Mouse (Mus musculus) megakaryocyte, embryonic 14.5 days (primary cell): ENCODE results near the gene Cyba. TPM values are rescaled to one million over a fixed set of nuclear protein-coding genes. Genes with fewer than 3 reads are reported as not detected.

Experiments used
- H3K27me3 ChIP-seq: replicated peaks from 2 replicates; pipeline ENCODE3; 2012; ENCODE audit warnings: inconsistent platforms
- H3K36me3 ChIP-seq: replicated peaks from 2 replicates; pipeline ENCODE3; 2012; ENCODE audit warnings: low read length, inconsistent platforms, mixed read lengths
- H3K4me1 ChIP-seq: 2 replicates; pipeline ENCODE4 v1.6.1; 2012; ENCODE audit warnings: inconsistent platforms
- H3K4me3 ChIP-seq: replicated peaks from 2 replicates; pipeline ENCODE3; 2012; ENCODE audit warnings: moderate library complexity, mild to moderate bottlenecking, inconsistent platforms
- H3K9me3 ChIP-seq: 2 replicates; pipeline ENCODE4 v1.6.1; 2012; ENCODE audit warnings: inconsistent platforms
- FLI1 ChIP-seq: IDR thresholded peaks from 2 replicates; pipeline ENCODE4 v1.6.1; 2012; ENCODE audit warnings: low read length, inconsistent platforms, mixed read lengths
- GATA1 ChIP-seq: IDR thresholded peaks from 3 replicates; pipeline ENCODE4 v1.6.1; 2012; ENCODE audit warnings: mixed read lengths, low read length, inconsistent platforms, borderline replicate concordance
- polyA plus RNA-seq: library from polyadenylated mRNA; stranded (reverse); fragments of >175 nt; gene quantifications from 2 replicates; pipeline ENCODE4 v1.2.3, GENCODE M21; 2012; ENCODE audit warnings: low replicate concordance; ENCODE audit not compliant: insufficient read depth

The Cyba gene
- polyA plus RNA-seq, 1 experiment = 3,699 TPM

DNA sequence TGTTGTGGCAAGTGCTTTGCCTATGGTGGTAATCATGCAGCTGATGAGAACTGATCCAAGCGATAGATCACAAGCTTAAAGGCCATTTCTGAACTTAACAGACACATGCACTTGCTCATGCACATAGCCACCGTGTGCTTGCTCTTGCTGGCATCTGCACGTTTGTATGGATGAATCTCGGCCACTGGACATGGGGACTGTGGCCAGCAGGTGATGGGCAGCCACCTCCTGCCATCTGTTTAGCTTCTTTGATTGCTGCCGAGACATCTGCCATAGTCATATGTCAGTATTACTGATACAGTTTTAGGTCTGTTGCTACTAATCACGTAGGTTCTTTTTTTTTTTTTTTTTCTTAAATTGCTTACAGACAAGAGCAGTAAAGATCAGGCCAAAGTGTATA, 37.4 kb downstream of the Cyba start:
- Histone ChIP-seq H3K27me3 (no peaks in the 10 kb centered on the region), H3K4me1 (peaks cover 29% of the 10 kb centered on the region), H3K36me3 (peaks cover 99% of the 10 kb centered on the region), H3K4me3 (no peak overlapping the region), H3K9me3 (no peaks in the 10 kb centered on the region)
- no peak for TF ChIP-seq FLI1
- TF ChIP-seq GATA1 = no peak

DNA sequence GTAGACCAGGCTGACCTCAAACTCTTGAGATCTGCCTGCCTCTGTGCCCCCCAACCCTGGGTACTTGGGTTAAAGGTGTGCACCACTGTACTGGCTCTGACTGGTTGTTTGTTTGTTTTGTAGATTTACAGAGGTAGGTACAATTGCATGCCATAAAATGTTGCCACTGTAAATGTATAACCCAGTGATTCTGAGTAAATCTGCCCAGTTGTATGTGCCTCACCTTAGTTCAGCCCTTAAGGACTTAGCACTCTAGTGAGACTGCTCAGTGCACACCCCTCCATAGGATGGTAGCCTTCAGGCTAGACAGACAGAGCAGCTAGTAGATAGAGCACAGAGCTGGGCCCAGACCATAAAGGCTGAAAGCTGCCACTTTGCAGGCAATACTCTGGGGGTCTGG, 39.0 kb downstream of the Cyba start:
- Histone ChIP-seq H3K4me1 (peaks cover 29% of the 10 kb centered on the region), H3K4me3 (no peak overlapping the region), H3K36me3 (peaks cover 97% of the 10 kb centered on the region), H3K27me3 (no peaks in the 10 kb centered on the region), H3K9me3 (peaks cover 5% of the 10 kb centered on the region)
- TF ChIP-seq FLI1 = no peak
- no peak for TF ChIP-seq GATA1

DNA sequence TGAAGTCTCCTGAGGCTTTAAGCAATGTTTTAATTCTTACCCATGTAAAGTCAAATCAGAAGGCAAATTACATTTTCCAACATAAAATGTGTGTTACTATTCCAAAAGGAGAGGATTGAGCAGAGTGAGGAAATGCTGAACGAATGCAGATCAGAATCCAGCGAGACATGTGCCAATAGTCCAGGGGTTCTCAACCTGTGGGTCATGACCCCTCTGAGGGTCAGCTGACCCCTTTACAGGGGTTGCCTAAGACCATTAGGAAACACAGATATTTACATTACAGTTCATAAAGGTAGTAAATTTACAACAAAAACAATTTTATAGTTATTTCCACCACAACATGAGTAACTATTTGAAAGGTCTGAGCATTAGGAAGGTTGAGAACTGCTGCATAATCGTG, 42.0 kb downstream of the Cyba start:
- no peak for TF ChIP-seq FLI1
- no peak for TF ChIP-seq GATA1
- Histone ChIP-seq H3K27me3 (no peaks in the 10 kb centered on the region), H3K4me3 (no peak overlapping the region), H3K4me1 (peaks cover 52% of the 10 kb centered on the region), H3K9me3 (peaks cover 11% of the 10 kb centered on the region), H3K36me3 (peaks cover 97% of the 10 kb centered on the region)

DNA sequence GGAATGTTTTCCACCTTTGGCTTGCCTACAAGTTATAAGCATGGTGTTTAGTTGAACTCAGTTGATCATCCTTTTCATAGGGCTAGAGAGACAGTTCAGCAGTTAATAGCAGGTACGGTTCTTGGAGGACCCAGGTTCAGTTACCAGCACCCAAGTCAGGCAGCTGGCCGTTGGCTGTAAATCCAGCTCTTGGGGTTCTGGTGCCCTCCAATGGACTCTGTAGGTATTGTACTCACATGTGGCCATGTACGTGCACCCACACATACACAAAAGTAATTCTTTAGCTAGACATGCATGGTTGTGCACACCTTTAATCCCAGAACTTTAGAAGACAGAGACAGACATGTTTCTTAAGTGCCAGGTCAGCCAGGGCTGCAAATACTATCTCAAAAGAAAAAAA, 43.4 kb downstream of the Cyba start:
- H3K27me3 ChIP-seq = no peaks in the 10 kb centered on the region
- peaks cover 11% of the 10 kb centered on the region for H3K9me3 ChIP-seq
- peaks cover 56% of the 10 kb centered on the region for H3K4me1 ChIP-seq
- H3K36me3 ChIP-seq = peaks cover 97% of the 10 kb centered on the region
- H3K4me3 ChIP-seq = no peak overlapping the region
- no peak for TF ChIP-seq FLI1
- no peak for TF ChIP-seq GATA1

DNA sequence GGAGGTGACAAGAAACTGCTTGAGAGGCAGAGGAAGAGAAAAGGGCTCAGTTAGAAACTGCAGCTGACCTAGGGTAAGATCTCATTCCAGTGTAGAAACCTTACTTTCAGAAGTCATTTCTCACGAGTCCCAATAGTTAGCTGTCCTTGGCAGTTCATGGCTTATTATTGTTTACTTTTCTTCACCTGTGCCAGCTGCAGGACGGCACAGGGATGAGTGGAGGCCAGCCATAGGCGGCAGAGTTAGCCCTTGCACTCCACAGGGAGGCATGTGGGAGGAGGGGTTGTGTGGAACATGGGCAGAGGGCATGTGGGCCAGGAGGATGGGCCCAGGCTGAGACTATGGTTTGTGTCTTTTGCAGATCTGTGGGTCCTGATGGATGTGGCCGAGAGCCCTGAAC, 49.7 kb downstream of the Cyba start:
- H3K27me3 ChIP-seq = no peaks in the 10 kb centered on the region
- no peak for TF ChIP-seq GATA1
- no peak for TF ChIP-seq FLI1
- peaks cover 96% of the 10 kb centered on the region for H3K36me3 ChIP-seq
- no peaks in the 10 kb centered on the region for H3K9me3 ChIP-seq
- no peak overlapping the region for H3K4me3 ChIP-seq
- peaks cover 70% of the 10 kb centered on the region for H3K4me1 ChIP-seq

DNA sequence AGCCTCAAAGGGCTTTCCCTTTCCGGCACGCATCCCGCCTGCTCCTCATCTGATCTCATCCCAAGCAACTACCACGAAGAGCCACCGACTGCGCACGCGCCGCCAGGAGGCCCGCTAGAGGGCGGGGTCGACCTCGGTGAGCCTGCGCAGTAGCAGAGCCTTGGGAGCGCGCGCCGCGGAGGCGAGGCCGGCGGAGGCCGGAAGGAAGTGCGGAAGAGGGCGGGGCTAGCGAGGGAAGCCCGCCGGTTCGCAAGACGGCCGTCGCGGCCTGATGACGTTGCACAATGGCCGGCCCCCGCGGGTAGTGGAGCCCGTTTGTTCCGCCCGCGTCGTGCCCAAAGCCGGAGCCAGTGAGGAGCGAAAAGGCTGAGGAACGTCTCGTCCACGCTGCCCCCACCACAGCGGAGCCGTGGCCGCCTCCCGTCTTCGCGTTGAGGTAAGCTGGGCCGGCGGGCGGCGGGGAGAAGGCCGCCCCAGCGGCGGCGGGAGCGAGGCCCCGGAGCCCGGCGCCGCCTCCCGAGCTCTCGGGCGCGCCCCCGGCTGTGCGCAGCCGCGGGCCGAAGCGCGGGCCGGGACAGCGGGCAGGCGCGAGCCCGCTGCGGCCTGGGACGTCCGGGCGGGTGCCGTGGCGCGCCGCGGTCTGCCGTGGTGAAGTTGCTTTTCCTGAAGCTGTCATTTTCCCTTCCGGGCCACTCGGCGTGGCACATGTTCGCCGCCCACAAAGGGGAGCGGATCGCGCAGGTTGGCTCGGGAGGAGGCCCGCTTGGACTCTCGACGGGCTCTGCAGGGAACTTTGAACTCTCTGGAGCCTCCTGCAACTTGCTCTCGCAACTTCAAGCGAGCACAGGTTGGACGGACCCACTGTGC, 56.1 kb downstream of the Cyba start, which contains the start of gene Zc3h18:
Gene Zc3h18, plus strand, starts transcription at position 245 of the 867 bp plus-strand sequence.
- TF ChIP-seq GATA1 (no peak), FLI1 (peak; percentile 91)
- Histone ChIP-seq H3K27me3 (no peaks in the 10 kb centered on the region), H3K4me3 (peak within 1 kb of the TSS; percentile 99), H3K4me1 (peaks cover 77% of the 10 kb centered on the region), H3K9me3 (no peaks in the 10 kb centered on the region), H3K36me3 (peaks cover 59% of the 10 kb centered on the region)

DNA sequence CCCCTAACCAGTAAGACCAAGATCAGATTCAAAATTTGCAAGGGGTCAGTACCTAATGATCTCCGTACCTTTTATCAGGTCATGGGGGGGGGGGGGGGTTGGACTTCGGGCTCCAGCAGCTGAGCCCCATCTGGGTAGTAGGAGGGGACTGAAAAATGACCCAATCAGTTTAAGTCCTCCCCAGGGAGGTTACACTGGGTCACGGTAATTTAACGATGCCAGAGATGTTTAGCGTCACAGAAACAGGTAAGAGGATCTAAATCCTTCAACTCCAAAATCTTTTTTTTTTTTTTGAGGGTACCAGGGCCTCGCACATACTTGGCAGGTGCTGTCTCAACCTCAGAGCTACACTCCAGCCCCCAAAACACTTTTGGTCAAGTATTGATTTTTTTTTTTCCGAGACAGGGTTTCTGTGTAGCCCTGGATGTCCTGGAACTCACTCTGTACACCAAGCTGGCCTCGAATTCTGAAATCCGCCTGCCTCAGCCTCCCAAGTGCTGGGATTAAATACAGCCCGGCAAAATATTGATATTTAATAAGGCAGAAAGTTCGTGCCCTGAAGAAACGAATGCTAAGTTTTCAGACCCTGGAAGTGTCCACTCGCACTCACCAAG, 56.9 kb downstream of the Cyba start:
- peak overlapping the region; percentile 99 for H3K4me3 ChIP-seq
- no peaks in the 10 kb centered on the region for H3K27me3 ChIP-seq
- H3K4me1 ChIP-seq = peaks cover 79% of the 10 kb centered on the region
- TF ChIP-seq FLI1 (no peak), GATA1 (no peak)
- H3K36me3 ChIP-seq = peaks cover 52% of the 10 kb centered on the region
- no peaks in the 10 kb centered on the region for H3K9me3 ChIP-seq

DNA sequence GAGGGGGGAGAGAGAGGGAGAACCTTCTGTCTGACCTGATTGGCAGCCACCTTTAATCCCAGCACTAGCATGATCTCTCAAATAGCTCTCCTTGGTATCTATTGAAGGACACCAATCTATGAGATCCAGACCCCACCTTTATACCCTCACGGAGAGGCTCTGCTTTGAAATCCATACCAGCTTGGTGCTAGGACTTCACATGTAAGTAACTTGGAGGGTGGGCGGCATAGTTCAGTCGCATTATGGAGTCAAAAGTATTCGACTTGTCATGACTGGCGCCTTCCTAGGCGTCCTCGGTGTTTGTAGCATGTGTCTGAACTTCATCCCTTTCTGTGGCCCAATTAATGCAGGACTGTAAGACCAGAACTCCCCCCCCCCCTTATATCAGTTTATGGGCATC, 57.4 kb downstream of the Cyba start:
- Histone ChIP-seq H3K36me3 (peaks cover 46% of the 10 kb centered on the region), H3K27me3 (no peaks in the 10 kb centered on the region), H3K9me3 (no peaks in the 10 kb centered on the region), H3K4me3 (peak overlapping the region; percentile 99), H3K4me1 (peaks cover 79% of the 10 kb centered on the region)
- TF ChIP-seq GATA1 = no peak
- no peak for TF ChIP-seq FLI1

Other genes with a start within 250 kb of the Cyba start
- gene Zfpm1, start 150.8 kb downstream of the Cyba start, polyA plus RNA-seq = 1,238 and 3,030 TPM in 2 replicates
- gene Trhr2, start 72.2 kb downstream of the Cyba start, polyA plus RNA-seq = 1.8 TPM in 1 of 2 replicates, not detected in the other
- gene Zc3h18, start 56.3 kb downstream of the Cyba start, polyA plus RNA-seq = 80.4 and 130 TPM in 2 replicates
- gene Il17c, start 10.9 kb downstream of the Cyba start, polyA plus RNA-seq = 0.68 TPM in 1 of 2 replicates, not detected in the other
- 66.0 and 142 TPM in 2 replicates for gene Mvd, start 10.5 kb upstream of the Cyba start, polyA plus RNA-seq
- 2.8 and 8.0 TPM in 2 replicates for gene Snai3, start 27.8 kb upstream of the Cyba start, polyA plus RNA-seq
- 86.9 and 219 TPM in 2 replicates for gene Rnf166, start 43.1 kb upstream of the Cyba start, polyA plus RNA-seq
- gene Ctu2, start 43.2 kb upstream of the Cyba start, polyA plus RNA-seq = 40.5 and 70.3 TPM in 2 replicates
- 25.0 and 60.9 TPM in 2 replicates for gene Piezo1, start 118.4 kb upstream of the Cyba start, polyA plus RNA-seq
- 68.9 and 81.7 TPM in 2 replicates for gene Cdt1, start 135.1 kb upstream of the Cyba start, polyA plus RNA-seq
- gene Aprt, start 144.0 kb upstream of the Cyba start, polyA plus RNA-seq = 257 and 338 TPM in 2 replicates
- 12.6 and 15.3 TPM in 2 replicates for gene Galns, start 178.5 kb upstream of the Cyba start, polyA plus RNA-seq
- 2.2 TPM in 1 of 2 replicates, not detected in the other for gene Trappc2l, start 178.7 kb upstream of the Cyba start, polyA plus RNA-seq
- 0.25 TPM in 1 of 2 replicates, not detected in the other for gene Pabpn1l, start 189.8 kb upstream of the Cyba start, polyA plus RNA-seq